Mouse (Mus musculus) myocyte (in vitro differentiated cells): ENCODE measurements at regions not wholly inside any gene's neighbourhood (a gene's known extent, or its start where the extent isn't known, plus 50 kb on each side); places are given as distances from the start of the nearest gene placed in this dataset.

Experiments
- H3K27me3 ChIP-seq: one replicate; pipeline ENCODE4 v1.6.1; 2011; ENCODE audit not compliant: control insufficient read depth, insufficient read depth, insufficient read length
- H3K36me3 ChIP-seq: one replicate; pipeline ENCODE4 v1.6.1; 2011; ENCODE audit not compliant: control insufficient read depth, insufficient read depth
- H3K4me2 ChIP-seq: one replicate; pipeline ENCODE4 v1.6.1; 2011; ENCODE audit warnings: low read depth, control low read depth
- H3K4me3 ChIP-seq: one replicate; pipeline ENCODE4 v1.5.1; 2011; ENCODE audit warnings: mild to moderate bottlenecking, control low read depth, moderate library complexity
- H3K79me2 ChIP-seq: one replicate; pipeline ENCODE4 v1.6.1; 2011; ENCODE audit not compliant: control insufficient read depth, insufficient read depth
- H3ac ChIP-seq: one replicate; pipeline ENCODE4 v1.6.1; 2011; ENCODE audit not compliant: control insufficient read depth, insufficient read length
- CEBPB ChIP-seq: IDR thresholded peaks from 2 replicates; pipeline ENCODE4 v1.6.1; 2011; ENCODE audit warnings: mild to moderate bottlenecking, moderate library complexity; ENCODE audit not compliant: poor library complexity, insufficient read depth, severe bottlenecking
- E2F4 ChIP-seq: IDR thresholded peaks from one replicate; pipeline ENCODE4 v1.6.1; 2011; ENCODE audit warnings: mild to moderate bottlenecking, control low read depth, moderate library complexity; ENCODE audit not compliant: insufficient read depth
- MAX ChIP-seq: IDR thresholded peaks from one replicate; pipeline ENCODE4 v1.6.1; 2011; ENCODE audit warnings: low read depth, mild to moderate bottlenecking, control low read depth
- MYOD1 ChIP-seq, 3 experiments: IDR thresholded peaks; one replicate each; pipeline ENCODE4 v1.6.1; 2011; ENCODE audit warnings: control low read depth in 2 of 3, low read depth in 2 of 3, mild to moderate bottlenecking in 2 of 3, moderate library complexity in 1 of 3; ENCODE audit not compliant: insufficient read length in 2 of 3, control insufficient read depth in 1 of 3
- MYOG ChIP-seq, 3 experiments: IDR thresholded peaks; one replicate each; pipeline ENCODE4 v1.6.1; 2011; ENCODE audit warnings: control low read depth in 2 of 3, low read depth in 2 of 3, mild to moderate bottlenecking in 2 of 3; ENCODE audit not compliant: insufficient read length in 2 of 3, control insufficient read depth in 1 of 3, insufficient read depth in 1 of 3
- POLR2A ChIP-seq: IDR thresholded peaks from one replicate; pipeline ENCODE4 v1.6.1; 2011; ENCODE audit warnings: low read depth, mild to moderate bottlenecking, control low read depth, moderate library complexity; ENCODE audit not compliant: insufficient read length
- POLR2AphosphoS2 ChIP-seq: IDR thresholded peaks from one replicate; pipeline ENCODE4 v1.6.1; 2011; ENCODE audit warnings: low read depth, control low read depth; ENCODE audit not compliant: insufficient read length
- REST ChIP-seq: IDR thresholded peaks from one replicate; pipeline ENCODE4 v1.6.1; 2011; ENCODE audit warnings: mild to moderate bottlenecking, control low read depth, moderate library complexity; ENCODE audit not compliant: insufficient read depth, insufficient read length
- SRF ChIP-seq: IDR thresholded peaks from one replicate; pipeline ENCODE4 v1.6.1; 2011; ENCODE audit warnings: low read depth; ENCODE audit not compliant: control insufficient read depth, insufficient read length
- TCF12 ChIP-seq: IDR thresholded peaks from one replicate; pipeline ENCODE4 v1.6.1; 2011; ENCODE audit warnings: mild to moderate bottlenecking, control low read depth; ENCODE audit not compliant: poor library complexity, insufficient read depth, severe bottlenecking
- TCF3 ChIP-seq: IDR thresholded peaks from one replicate; pipeline ENCODE4 v1.6.1; 2011; ENCODE audit warnings: low read depth, control low read depth; ENCODE audit not compliant: insufficient read length
- USF1 ChIP-seq: IDR thresholded peaks from one replicate; pipeline ENCODE4 v1.6.1; 2011; ENCODE audit warnings: low read depth, mild to moderate bottlenecking, control low read depth, moderate library complexity

- no peak overlapping the region for H3ac ChIP-seq
- H3K36me3 ChIP-seq: no peaks in the 10 kb centered on the region
- no peak for TF ChIP-seq E2F4
- TF ChIP-seq SRF: no peak
- TF ChIP-seq USF1: no peak
- no peaks in the 10 kb centered on the region for H3K27me3 ChIP-seq
- H3K4me2 ChIP-seq: no peak overlapping the region
- H3K79me2 ChIP-seq: no peaks in the 10 kb centered on the region
- H3K4me3 ChIP-seq: no peak overlapping the region
These were observed 222.9 kb upstream of the Id2 start for GRCm38 (mm10) chr12:25319846-25320245.

DNA sequence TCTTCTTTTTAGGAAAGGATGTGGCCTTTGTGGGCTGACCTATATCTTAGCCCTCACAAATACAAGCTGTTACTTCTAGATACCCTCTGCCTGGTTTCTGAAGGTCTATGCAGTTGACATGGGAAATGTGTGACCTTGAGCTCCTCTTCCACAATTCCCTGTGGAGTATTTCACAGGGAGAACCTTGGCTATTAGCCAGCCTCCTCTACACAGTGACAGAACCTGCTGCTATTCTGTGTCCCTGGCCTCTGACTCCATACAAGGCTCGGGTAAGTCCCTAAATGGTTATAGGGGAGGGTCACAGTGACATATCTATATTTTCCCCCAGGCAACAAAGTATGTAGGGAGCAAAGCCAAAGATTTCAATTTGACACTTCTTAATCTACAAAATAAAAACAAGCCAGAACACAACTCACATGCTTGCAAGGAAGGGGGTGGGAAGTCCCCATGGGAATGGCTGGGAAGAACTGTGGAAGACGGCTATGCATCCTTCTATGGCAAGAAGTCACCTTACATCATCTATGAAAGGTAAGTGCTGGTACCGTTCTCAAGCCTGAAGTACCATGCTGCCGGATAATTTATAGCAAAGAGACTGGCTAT lies 221.2 kb upstream of the Id2 start:
- Histone ChIP-seq H3ac (no peak overlapping the region), H3K36me3 (no peaks in the 10 kb centered on the region), H3K4me3 (no peak overlapping the region), H3K4me2 (no peak overlapping the region), H3K27me3 (no peaks in the 10 kb centered on the region), H3K79me2 (no peaks in the 10 kb centered on the region)
- TF ChIP-seq POLR2AphosphoS2: no peak
- TF ChIP-seq MYOG (IDR thresholded peaks at IDR 0.05; ENCODE audit: control insufficient read depth in 1 of 3, insufficient read depth in 1 of 3, insufficient read length in 2 of 3, low read depth in 2 of 3): no peak
- no peak for TF ChIP-seq E2F4
- TF ChIP-seq CEBPB: no peak

DNA sequence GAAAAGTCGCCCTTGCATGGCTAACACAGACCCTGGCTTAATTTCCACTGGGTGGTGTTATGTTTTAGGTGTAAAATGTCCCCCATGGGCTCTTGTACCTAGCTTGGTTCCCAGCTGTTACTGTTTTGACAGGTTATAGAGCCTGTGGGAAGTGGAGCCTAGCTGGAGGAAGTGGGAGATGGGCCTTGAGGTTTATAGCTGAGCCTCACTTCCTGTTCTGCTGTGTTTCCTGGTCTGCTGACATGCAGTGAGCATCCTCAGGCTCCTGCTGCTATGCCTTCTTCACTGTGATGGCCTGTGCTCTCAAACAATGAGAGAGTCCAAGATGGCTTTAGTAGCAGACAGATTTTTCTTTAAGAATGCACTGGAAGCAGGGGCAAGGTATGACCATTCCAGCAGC lies 219.0 kb upstream of the Id2 start:
- no peaks in the 10 kb centered on the region for H3K27me3 ChIP-seq
- no peak overlapping the region for H3ac ChIP-seq
- no peak overlapping the region for H3K4me3 ChIP-seq
- TF ChIP-seq POLR2A (no peak), MYOG (IDR thresholded peaks at IDR 0.05; ENCODE audit: control insufficient read depth in 1 of 3, insufficient read depth in 1 of 3, insufficient read length in 2 of 3, low read depth in 2 of 3) (no peak), TCF12 (no peak)
- no peak overlapping the region for H3K4me2 ChIP-seq
- no peaks in the 10 kb centered on the region for H3K36me3 ChIP-seq
- no peaks in the 10 kb centered on the region for H3K79me2 ChIP-seq

DNA sequence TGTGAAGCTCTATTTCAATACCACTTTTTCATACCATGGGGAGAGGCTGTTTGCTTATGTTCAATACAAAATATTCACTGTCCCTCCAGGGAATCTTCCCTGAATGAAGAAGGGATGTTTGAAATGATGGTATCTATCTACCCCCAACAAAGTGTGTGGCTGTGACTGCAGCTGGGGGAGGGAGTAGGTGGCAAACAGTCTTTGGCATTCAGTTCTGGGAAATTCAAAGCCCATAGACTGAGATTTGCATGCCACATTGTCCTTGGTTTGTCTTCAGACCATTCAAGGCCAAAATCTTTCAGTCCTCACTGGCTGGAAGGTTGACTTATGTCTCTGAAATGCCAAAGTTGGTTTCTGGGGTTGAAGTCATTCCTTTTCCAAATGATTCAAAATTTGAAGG lies 216.3 kb upstream of the Id2 start:
- no peak for TF ChIP-seq POLR2A
- Histone ChIP-seq H3K36me3 (no peaks in the 10 kb centered on the region), H3K79me2 (no peaks in the 10 kb centered on the region), H3ac (no peak overlapping the region), H3K27me3 (no peaks in the 10 kb centered on the region), H3K4me3 (no peak overlapping the region), H3K4me2 (no peak overlapping the region)

- TF ChIP-seq REST: no peak
- no peak for TF ChIP-seq POLR2A
- TF ChIP-seq SRF: no peak
- TF ChIP-seq USF1: no peak
- no peak for TF ChIP-seq CEBPB
- no peak for TF ChIP-seq MYOG (IDR thresholded peaks at IDR 0.05; ENCODE audit: control insufficient read depth in 1 of 3, insufficient read depth in 1 of 3, insufficient read length in 2 of 3, low read depth in 2 of 3)
- TF ChIP-seq E2F4: no peak
- no peak for TF ChIP-seq TCF12
- H3K36me3 ChIP-seq: no peaks in the 10 kb centered on the region
- no peak overlapping the region for H3ac ChIP-seq
- H3K79me2 ChIP-seq: no peaks in the 10 kb centered on the region
- no peak overlapping the region for H3K4me3 ChIP-seq
- H3K4me2 ChIP-seq: no peak overlapping the region
- H3K27me3 ChIP-seq: no peaks in the 10 kb centered on the region
These were observed 215.4 kb upstream of the Id2 start for GRCm38 (mm10) chr12:25312390-25312789.

DNA sequence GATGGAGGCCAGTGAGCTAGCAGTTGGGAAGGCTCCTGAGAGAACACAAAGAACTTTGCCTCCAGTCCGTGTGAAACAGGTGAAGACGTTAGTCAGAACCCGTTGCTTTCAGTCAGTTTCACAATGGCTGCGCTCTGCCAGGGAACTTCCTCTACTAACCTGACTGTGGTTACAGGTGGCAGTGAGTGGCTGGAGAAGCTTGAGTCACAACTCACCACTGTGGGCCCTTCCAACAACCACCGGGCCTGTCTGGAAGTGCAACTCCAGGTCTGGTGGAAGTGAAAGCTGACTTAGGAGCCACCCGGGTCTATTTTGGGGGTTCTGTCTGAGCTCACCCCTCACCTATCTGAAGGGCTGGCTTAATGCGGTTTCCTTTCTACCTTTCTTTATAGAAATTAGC lies 214.8 kb upstream of the Id2 start:
- no peaks in the 10 kb centered on the region for H3K79me2 ChIP-seq
- H3K27me3 ChIP-seq: no peaks in the 10 kb centered on the region
- no peak overlapping the region for H3ac ChIP-seq
- no peak overlapping the region for H3K4me2 ChIP-seq
- no peak for TF ChIP-seq TCF3
- TF ChIP-seq POLR2AphosphoS2: no peak
- no peak for TF ChIP-seq USF1
- TF ChIP-seq MYOG (IDR thresholded peaks at IDR 0.05; ENCODE audit: control insufficient read depth in 1 of 3, insufficient read depth in 1 of 3, insufficient read length in 2 of 3, low read depth in 2 of 3): no peak
- no peak for TF ChIP-seq MAX
- no peak for TF ChIP-seq SRF
- TF ChIP-seq CEBPB: no peak
- TF ChIP-seq MYOD1 (IDR thresholded peaks at IDR 0.05; ENCODE audit: control insufficient read depth in 1 of 3, insufficient read length in 2 of 3, low read depth in 2 of 3): no peak
- TF ChIP-seq POLR2A: no peak
- no peak overlapping the region for H3K4me3 ChIP-seq
- H3K36me3 ChIP-seq: no peaks in the 10 kb centered on the region
